ENCODE assay signal across 8 mouse cellular contexts in genomic region chr13:45572768-45573167, GRCm38 (mm10).
DNase-seq lines count a peak whose midpoint lies in the region; ATAC-seq and TF ChIP-seq lines count a peak whose summit lies in the region.

No protein-coding gene starts in this region.

- 26% methylated on average over 4 of the region's 4 CpGs for WGBS in thymus, adult 2 months

- DNase-seq in cerebellum, adult 8-10 months: peak; percentile 60
- DNase-seq in cerebellum, adult 11-12 months: no peak
- DNase-seq in thymus, adult 2 months: peak; percentile 46
- DNase-seq in thymus, adult 18-20 months: no peak
- peak; percentile 29 for DNase-seq in embryo, embryonic 9.5 days (ENCODE audit: extremely low spot score)
- DNase-seq in kidney, postnatal 4 days: peak; percentile 84 to 85
- DNase-seq in testis, postnatal 10 days (ENCODE audit: low spot score): peak; percentile 86

- H3K4me1 ChIP-seq in thymus, adult 2 months (replicated peaks; ENCODE audit: control insufficient read depth, insufficient read depth, low read length): no peaks in the 10 kb centered on the region

- no peak for TF ChIP-seq POLR2A in thymus, adult 2 months (IDR thresholded peaks at IDR 0.05; ENCODE audit: control insufficient read depth, extremely low read depth, insufficient read depth, low read length, poor library complexity)

- H3K27me3 ChIP-seq in thymus, adult 2 months (ENCODE audit: control insufficient read depth, insufficient read depth, low read length): no peaks in the 10 kb centered on the region

- ATAC-seq in megakaryocyte-erythroid progenitor cell, adult 5-6 weeks (replicated peaks; ENCODE audit: low FRiP score, low TSS enrichment, poor library complexity, severe bottlenecking): peak; percentile 73

- H3K27ac ChIP-seq in thymus, adult 2 months (ENCODE audit: control insufficient read depth, insufficient read depth, low read length): no peak overlapping the region

- no peaks in the 10 kb centered on the region for H3K36me3 ChIP-seq in thymus, adult 2 months (ENCODE audit: control insufficient read depth, insufficient read depth, low read length)

- H3K4me3 ChIP-seq in thymus, adult 2 months (ENCODE audit: control insufficient read depth, insufficient read depth, low read length): no peak overlapping the region

- TF ChIP-seq CTCF in thymus, adult 2 months (IDR thresholded peaks at IDR 0.05; ENCODE audit: borderline replicate concordance, control insufficient read depth, extremely low read depth, insufficient read depth, low read length, poor library complexity): no peak

Comparison
In these comparisons a context has a peak if more than half of its experiments do, and no peak if none do; other contexts are left out.
1. DNase-seq: peak in cerebellum, adult 8-10 months (single experiment), thymus, adult 2 months (single experiment), embryo, embryonic 9.5 days (single experiment), kidney, postnatal 4 days (2 of 2) and testis, postnatal 10 days (single experiment); none in cerebellum, adult 11-12 months (single experiment) and thymus, adult 18-20 months (0 of 2).